Mouse (Mus musculus): ENCODE data around the gene Zfp94. TPM values are rescaled to one million over a fixed set of nuclear protein-coding genes. Genes with fewer than 3 reads are reported as not detected.

Gene Zfp94
- total and polyA plus RNA-seq, 2 experiments from 2014 or later: 15.8 to 19.3 TPM

GRCm38 (mm10) chr7:24297361-24298095 lies 18.9 kb downstream of the Zfp94 start:
- Histone ChIP-seq H3K4me1 (ENCODE audit: insufficient read depth) (peaks cover 4% of the 10 kb centered on the region; the same call in 1 of the 2 replicates), H3K9ac (no peak overlapping the region), H3K36me3 (ENCODE audit: insufficient read depth) (peaks cover 55% of the 10 kb centered on the region), H3K27ac (ENCODE audit: low read depth, low read length) (no peak overlapping the region), H3K4me3 (ENCODE audit: low read depth, low read length) (no peak overlapping the region), H3K4me2 (ENCODE audit: low read depth) (peak overlapping the region; percentile 54), H3K9me3 (ENCODE audit: low read length) (no peaks in the 10 kb centered on the region), H3K27me3 (ENCODE audit: insufficient read depth, low read length) (no peaks in the 10 kb centered on the region)
- TF ChIP-seq CTCF (IDR thresholded peaks at IDR 0.05; ENCODE audit: low read depth): no peak
- ATAC-seq (no peak), DNase-seq (no peak)
- 86% methylated on average over 15 of the region's 15 CpGs for whole genome bisulfite sequencing

DNA sequence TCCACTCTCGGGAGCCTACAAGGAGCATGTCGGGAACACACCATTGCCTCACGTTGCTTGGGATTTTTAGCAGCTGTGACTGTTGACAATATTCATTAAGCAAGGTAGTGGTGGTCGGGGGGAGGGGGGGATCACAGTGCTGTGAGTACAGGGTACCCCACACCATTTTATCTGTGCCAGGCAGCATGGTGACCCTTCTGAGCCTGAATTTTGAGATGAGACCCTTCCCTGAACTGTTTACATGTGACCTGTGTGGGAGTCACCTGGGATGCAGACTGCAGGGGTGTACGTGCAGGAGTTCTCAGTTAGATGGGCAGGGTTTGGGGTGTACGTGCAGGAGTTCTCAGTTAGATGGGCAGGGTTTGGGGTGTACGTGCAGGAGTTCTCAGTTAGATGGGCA lies 20.1 kb downstream of the Zfp94 start:
- H3K4me1 ChIP-seq (ENCODE audit: insufficient read depth): peaks cover 4% of the 10 kb centered on the region; the same call in 1 of the 2 replicates
- ATAC-seq (no peak), DNase-seq (no peak)
- no peak overlapping the region for H3K4me3 ChIP-seq (ENCODE audit: low read depth, low read length)
- peaks cover 58% of the 10 kb centered on the region for H3K36me3 ChIP-seq (ENCODE audit: insufficient read depth)
- no peaks in the 10 kb centered on the region for H3K27me3 ChIP-seq (ENCODE audit: insufficient read depth, low read length)
- no peak overlapping the region for H3K4me2 ChIP-seq (ENCODE audit: low read depth)
- H3K9ac ChIP-seq: no peak overlapping the region
- WGBS: 96% methylated on average over 7 of the region's 7 CpGs
- no peak overlapping the region for H3K27ac ChIP-seq (ENCODE audit: low read depth, low read length)
- H3K9me3 ChIP-seq (ENCODE audit: low read length): no peaks in the 10 kb centered on the region
- no peak for TF ChIP-seq CTCF (IDR thresholded peaks at IDR 0.05; ENCODE audit: low read depth)

DNA sequence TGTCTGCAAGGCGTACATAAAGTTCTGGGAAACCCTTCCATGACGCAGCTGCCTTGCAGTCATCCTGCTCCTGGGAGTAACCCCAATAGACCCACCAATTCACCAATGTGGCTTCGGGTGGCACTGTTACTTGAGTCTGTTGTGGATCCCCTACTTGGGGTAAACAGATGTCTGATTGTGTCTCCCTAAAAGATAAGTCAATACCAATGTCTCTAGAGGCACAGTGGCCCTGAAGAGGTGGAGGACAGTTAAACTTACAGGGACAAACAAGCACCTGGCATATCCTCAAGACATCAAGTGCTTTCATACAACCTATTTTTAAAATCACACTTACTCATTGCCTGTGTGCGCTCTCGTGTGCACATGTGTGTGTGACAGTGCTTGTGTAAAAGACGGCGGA lies 21.1 kb downstream of the Zfp94 start:
- Histone ChIP-seq H3K4me1 (ENCODE audit: insufficient read depth) (peaks cover 4% of the 10 kb centered on the region; the same call in 1 of the 2 replicates), H3K36me3 (ENCODE audit: insufficient read depth) (peaks cover 68% of the 10 kb centered on the region), H3K27ac (ENCODE audit: low read depth, low read length) (no peak overlapping the region), H3K9ac (no peak overlapping the region), H3K4me2 (ENCODE audit: low read depth) (no peak overlapping the region), H3K4me3 (ENCODE audit: low read depth, low read length) (no peak overlapping the region), H3K9me3 (ENCODE audit: low read length) (no peaks in the 10 kb centered on the region), H3K27me3 (ENCODE audit: insufficient read depth, low read length) (no peaks in the 10 kb centered on the region)
- TF ChIP-seq CTCF (IDR thresholded peaks at IDR 0.05; ENCODE audit: low read depth): no peak
- 98% methylated on average over 7 of the region's 7 CpGs for WGBS
- DNase-seq: no peak
- no peak for ATAC-seq

GRCm38 (mm10) chr7:24294763-24295162 lies 21.7 kb downstream of the Zfp94 start:
- Histone ChIP-seq H3K4me1 (ENCODE audit: insufficient read depth) (peaks cover 4% of the 10 kb centered on the region; the same call in 1 of the 2 replicates), H3K9ac (no peak overlapping the region), H3K4me3 (ENCODE audit: low read depth, low read length) (no peak overlapping the region), H3K9me3 (ENCODE audit: low read length) (no peaks in the 10 kb centered on the region), H3K36me3 (ENCODE audit: insufficient read depth) (peaks cover 74% of the 10 kb centered on the region), H3K4me2 (ENCODE audit: low read depth) (no peak overlapping the region), H3K27me3 (ENCODE audit: insufficient read depth, low read length) (no peaks in the 10 kb centered on the region), H3K27ac (ENCODE audit: low read depth, low read length) (no peak overlapping the region)
- WGBS: 99% methylated on average over 4 of the region's 4 CpGs
- TF ChIP-seq CTCF (IDR thresholded peaks at IDR 0.05; ENCODE audit: low read depth): no peak
- no peak for ATAC-seq
- DNase-seq: no peak

GRCm38 (mm10) chr7:24293061-24293851 lies 23.2 kb downstream of the Zfp94 start:
- peaks cover 82% of the 10 kb centered on the region for H3K36me3 ChIP-seq (ENCODE audit: insufficient read depth)
- no peak overlapping the region for H3K9ac ChIP-seq
- DNase-seq (no peak), ATAC-seq (no peak)
- H3K4me1 ChIP-seq (ENCODE audit: insufficient read depth): peaks cover 4% of the 10 kb centered on the region; the same call in 1 of the 2 replicates
- no peaks in the 10 kb centered on the region for H3K27me3 ChIP-seq (ENCODE audit: insufficient read depth, low read length)
- H3K9me3 ChIP-seq (ENCODE audit: low read length): no peaks in the 10 kb centered on the region
- H3K4me3 ChIP-seq (ENCODE audit: low read depth, low read length): no peak overlapping the region
- WGBS: 86% methylated on average over 12 of the region's 12 CpGs
- TF ChIP-seq CTCF (IDR thresholded peaks at IDR 0.05; ENCODE audit: low read depth): no peak
- H3K4me2 ChIP-seq (ENCODE audit: low read depth): no peak overlapping the region
- H3K27ac ChIP-seq (ENCODE audit: low read depth, low read length): no peak overlapping the region

GRCm38 (mm10) chr7:24291387-24292090 lies 24.9 kb downstream of the Zfp94 start:
- H3K4me3 ChIP-seq (ENCODE audit: low read depth, low read length): no peak overlapping the region
- no peak overlapping the region for H3K4me2 ChIP-seq (ENCODE audit: low read depth)
- TF ChIP-seq CTCF (IDR thresholded peaks at IDR 0.05; ENCODE audit: low read depth): no peak
- H3K27me3 ChIP-seq (ENCODE audit: insufficient read depth, low read length): no peaks in the 10 kb centered on the region
- H3K9ac ChIP-seq: no peak overlapping the region
- 93% methylated on average over 27 of the region's 27 CpGs for WGBS
- H3K27ac ChIP-seq (ENCODE audit: low read depth, low read length): no peak overlapping the region
- peaks cover 87% of the 10 kb centered on the region for H3K36me3 ChIP-seq (ENCODE audit: insufficient read depth)
- DNase-seq (no peak), ATAC-seq (no peak)
- no peaks in the 10 kb centered on the region for H3K4me1 ChIP-seq (ENCODE audit: insufficient read depth)
- no peaks in the 10 kb centered on the region for H3K9me3 ChIP-seq (ENCODE audit: low read length)
